Mouse (Mus musculus) spleen, adult 2 months (tissue): ENCODE results near the gene Samd4. TPM values are rescaled to one million over a fixed set of nuclear protein-coding genes. Genes with fewer than 3 reads are reported as not detected.

Experiments
- DNase-seq, 2 experiments: peaks; one replicate each; pipeline versions ENCODE4 v3.0.0 to v3.0.0-alpha.2; 2012 to 2021; ENCODE audit warnings: low spot score in 2 of 2, low read depth in 1 of 2
- H3K27ac ChIP-seq: fragments of 200-500 bp; 2 replicates; pipeline ENCODE4 v1.5.1; 2012; ENCODE audit warnings: low read length, inconsistent platforms; ENCODE audit not compliant: insufficient read depth
- H3K27me3 ChIP-seq: fragments of 200-500 bp; 2 replicates; pipeline ENCODE4 v1.6.1; 2012; ENCODE audit warnings: mild to moderate bottlenecking, moderate library complexity, low read length, inconsistent platforms; ENCODE audit not compliant: control insufficient read depth, insufficient read depth
- H3K36me3 ChIP-seq: fragments of 200-500 bp; 2 replicates; pipeline ENCODE4 v1.6.1; 2012; ENCODE audit warnings: mild to moderate bottlenecking, low read length, inconsistent platforms; ENCODE audit not compliant: control insufficient read depth, insufficient read depth
- H3K4me1 ChIP-seq: fragments of 200-500 bp; 2 replicates; pipeline ENCODE4 v1.6.1; 2011; ENCODE audit warnings: inconsistent platforms; ENCODE audit not compliant: control insufficient read depth, insufficient read depth, insufficient read length
- H3K4me3 ChIP-seq: fragments of 200-500 bp; 2 replicates; pipeline ENCODE4 v1.5.1; 2011; ENCODE audit warnings: mild to moderate bottlenecking, inconsistent platforms; ENCODE audit not compliant: insufficient read depth, insufficient read length; ENCODE audit errors: extremely low read depth
- CTCF ChIP-seq: fragments of 200-500 bp; IDR thresholded peaks from 2 replicates; pipeline ENCODE4 v1.5.1; 2011; ENCODE audit warnings: mild to moderate bottlenecking, inconsistent platforms; ENCODE audit not compliant: insufficient read depth, insufficient read length, insufficient replicate concordance; ENCODE audit errors: extremely low read depth
- POLR2A ChIP-seq: fragments of 200-500 bp; IDR thresholded peaks from 2 replicates; pipeline ENCODE4 v1.6.1; 2011; ENCODE audit warnings: low read depth, low read length, inconsistent platforms
- WGBS: fragments of 180-500 bp; shearing (Covaris S2); methylation state at CpG from one replicate; pipeline ENCODE4 v1.1.7; 2018; 5-methylcytosine and 5-hydroxymethylcytosine counted together
- polyA plus RNA-seq: library from polyadenylated mRNA; depleted of rRNA; stranded (reverse); fragments of >200 nt; gene quantifications from 2 replicates; pipeline ENCODE4 v1.2.3, GENCODE M21; 2012

The Samd4 gene
- polyA plus RNA-seq, 1 experiment = 3.7 TPM

- H3K4me1 ChIP-seq = no peaks in the 10 kb centered on the region
- 71% methylated on average over 2 of the region's 2 CpGs for WGBS
- no peaks in the 10 kb centered on the region for H3K36me3 ChIP-seq
- H3K27ac ChIP-seq = no peak overlapping the region
- no peaks in the 10 kb centered on the region for H3K27me3 ChIP-seq
- H3K4me3 ChIP-seq = no peak overlapping the region
- DNase-seq = no peak
- TF ChIP-seq POLR2A (no peak), CTCF (no peak)
These were observed 148.9 kb downstream of the Samd4 start for GRCm38 (mm10) chr14:47031542-47031941.

- Histone ChIP-seq H3K36me3 (no peaks in the 10 kb centered on the region), H3K27me3 (no peaks in the 10 kb centered on the region), H3K27ac (no peak overlapping the region), H3K4me1 (no peaks in the 10 kb centered on the region), H3K4me3 (no peak overlapping the region)
- 66% methylated on average over 4 of the region's 4 CpGs for WGBS
- DNase-seq = no peak
- TF ChIP-seq POLR2A (no peak), CTCF (no peak)
These were observed 149.5 kb downstream of the Samd4 start for GRCm38 (mm10) chr14:47032140-47032539.

GRCm38 (mm10) chr14:47033423-47033822 is 150.8 kb downstream of the Samd4 start:
- Histone ChIP-seq H3K27ac (no peak overlapping the region), H3K36me3 (no peaks in the 10 kb centered on the region), H3K4me1 (no peaks in the 10 kb centered on the region), H3K27me3 (no peaks in the 10 kb centered on the region), H3K4me3 (no peak overlapping the region)
- WGBS = 75% methylated on average over 5 of the region's 5 CpGs
- TF ChIP-seq CTCF (no peak), POLR2A (no peak)
- DNase-seq = no peak

- H3K4me1 ChIP-seq = no peaks in the 10 kb centered on the region
- H3K27me3 ChIP-seq = no peaks in the 10 kb centered on the region
- 90% methylated on average over 3 of the region's 3 CpGs for WGBS
- no peak for DNase-seq
- no peak for TF ChIP-seq POLR2A
- TF ChIP-seq CTCF = no peak
- H3K36me3 ChIP-seq = no peaks in the 10 kb centered on the region
- no peak overlapping the region for H3K4me3 ChIP-seq
- no peak overlapping the region for H3K27ac ChIP-seq
These were observed 159.0 kb downstream of the Samd4 start for GRCm38 (mm10) chr14:47041699-47042098.

- H3K4me1 ChIP-seq = no peaks in the 10 kb centered on the region
- H3K27ac ChIP-seq = no peak overlapping the region
- no peaks in the 10 kb centered on the region for H3K27me3 ChIP-seq
- WGBS = 95% methylated on average over 6 of the region's 6 CpGs
- DNase-seq = no peak
- no peak overlapping the region for H3K4me3 ChIP-seq
- TF ChIP-seq CTCF = no peak
- TF ChIP-seq POLR2A = no peak
- H3K36me3 ChIP-seq = no peaks in the 10 kb centered on the region
These were observed 166.4 kb downstream of the Samd4 start for GRCm38 (mm10) chr14:47049051-47049450.

- no peak overlapping the region for H3K27ac ChIP-seq
- DNase-seq = no peak
- WGBS = 92% methylated on average over 5 of the region's 5 CpGs
- no peak overlapping the region for H3K4me3 ChIP-seq
- TF ChIP-seq CTCF (no peak), POLR2A (no peak)
- H3K27me3 ChIP-seq = no peaks in the 10 kb centered on the region
- no peaks in the 10 kb centered on the region for H3K36me3 ChIP-seq
- H3K4me1 ChIP-seq = no peaks in the 10 kb centered on the region
These were observed 169.3 kb downstream of the Samd4 start for GRCm38 (mm10) chr14:47051743-47052610.

- no peaks in the 10 kb centered on the region for H3K36me3 ChIP-seq
- WGBS = 65% methylated on average over 1 of the region's 1 CpGs
- H3K4me1 ChIP-seq = no peaks in the 10 kb centered on the region
- H3K27ac ChIP-seq = no peak overlapping the region
- DNase-seq = no peak
- no peaks in the 10 kb centered on the region for H3K27me3 ChIP-seq
- H3K4me3 ChIP-seq = no peak overlapping the region
- TF ChIP-seq POLR2A (no peak), CTCF (no peak)
These were observed 170.4 kb downstream of the Samd4 start for GRCm38 (mm10) chr14:47053101-47053500.
